Comparison of ENCODE assay signal across 25 mouse cellular contexts in the genomic region with DNA sequence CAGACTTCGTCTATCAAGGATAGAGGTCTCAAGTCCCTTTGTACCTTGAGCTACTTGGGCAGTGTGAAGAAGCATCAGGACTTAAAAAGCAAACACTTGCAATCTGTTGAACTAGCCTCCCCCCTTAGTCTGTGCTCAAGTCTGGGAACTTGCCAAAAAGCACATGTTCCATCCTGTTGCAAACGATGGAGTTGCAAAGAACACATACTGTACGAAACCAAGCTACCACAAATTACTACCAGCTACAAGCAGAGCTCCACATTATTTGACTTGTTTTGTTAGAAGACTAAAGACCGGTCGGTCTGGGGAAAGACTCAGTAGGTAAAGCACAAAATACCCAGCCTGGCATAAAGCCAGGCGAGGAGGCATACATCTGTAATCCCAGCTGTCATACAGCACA. TPM values are rescaled to one million over a fixed set of nuclear protein-coding genes. Genes with fewer than 3 reads are reported as not detected.
A peak's percentile ranks its signal among the peaks of the same experiment; 100 is the strongest.
DNase-seq lines count a peak whose midpoint lies in the region; ATAC-seq and TF ChIP-seq lines count a peak whose summit lies in the region.
"Had no signal": no experiment of that assay in that cellular context is flagged by ENCODE, and none has a peak within 500 bp of the region (broad histone marks: within the 10 kb centered on the region; RNA-seq: fewer than 3 reads in every experiment).

No protein-coding gene starts in this region.

- H3K9me3 ChIP-seq in embryonic facial prominence, embryonic 12.5 days = no peaks in the 10 kb centered on the region
- no peaks in the 10 kb centered on the region for H3K9me3 ChIP-seq in embryonic facial prominence, embryonic 10.5 days
- no peaks in the 10 kb centered on the region for H3K9me3 ChIP-seq in stomach, embryonic 14.5 days (ENCODE audit: control insufficient read depth, low read depth, low read length)
- no peaks in the 10 kb centered on the region for H3K9me3 ChIP-seq in stomach, postnatal 0 days (ENCODE audit: control insufficient read depth, low read length)
- no peaks in the 10 kb centered on the region for H3K9me3 ChIP-seq in stomach, embryonic 16.5 days (replicated peaks; ENCODE audit: control insufficient read depth, low read length)
- H3K9me3 ChIP-seq: forebrain, embryonic 12.5 days; forebrain, embryonic 15.5 days; heart, embryonic 10.5 days; heart, embryonic 13.5 days had no signal

- WGBS in embryonic facial prominence, embryonic 12.5 days = 71% methylated on average over 6 of the region's 6 CpGs
- 91% methylated on average over 6 of the region's 6 CpGs for WGBS in embryonic facial prominence, embryonic 10.5 days
- 65% methylated on average over 6 of the region's 6 CpGs for WGBS in stomach, embryonic 14.5 days
- 57% methylated on average over 6 of the region's 6 CpGs for WGBS in stomach, postnatal 0 days
- 59% methylated on average over 6 of the region's 6 CpGs for WGBS in stomach, embryonic 16.5 days

- no peak for DNase-seq in embryonic facial prominence, embryonic 10.5 days (ENCODE audit: low spot score)
- DNase-seq in stomach, postnatal 0 days (ENCODE audit: low spot score) = no peak
- DNase-seq in kidney, adult 8-10 months = no peak
- DNase-seq: adrenal gland, adult 8-10 months; adrenal gland, postnatal 25 days; cerebellum, adult 18-20 months; cerebellum, adult 9-11 months; cerebellum, postnatal 36 days; embryo, embryonic 11 days; gastrocnemius, postnatal 25 days; heart, adult 18-20 months; heart, postnatal 14 days; heart, postnatal 4 days had no signal

- H3K36me3 ChIP-seq in embryonic facial prominence, embryonic 12.5 days = no peaks in the 10 kb centered on the region
- 0 out of 2 replicates have a peak, but pooled peaks cover 2% of the 10 kb centered on the region for H3K36me3 ChIP-seq in embryonic facial prominence, embryonic 10.5 days (replicated peaks)
- H3K36me3 ChIP-seq in stomach, embryonic 14.5 days (ENCODE audit: control insufficient read depth, insufficient read depth, low read length) = no peaks in the 10 kb centered on the region
- H3K36me3 ChIP-seq in stomach, postnatal 0 days (ENCODE audit: control insufficient read depth, insufficient read depth, low read length) = no peaks in the 10 kb centered on the region
- H3K36me3 ChIP-seq in stomach, embryonic 16.5 days (ENCODE audit: control insufficient read depth, insufficient read depth, low read length) = no peaks in the 10 kb centered on the region
- H3K36me3 ChIP-seq: forebrain, embryonic 12.5 days; forebrain, embryonic 15.5 days; heart, embryonic 10.5 days; heart, embryonic 13.5 days had no signal

- no peak for TF ChIP-seq CTCF in stomach, postnatal 0 days (IDR thresholded peaks at IDR 0.05; ENCODE audit: low read depth)

- no peak overlapping the region for H3K4me2 ChIP-seq in embryonic facial prominence, embryonic 12.5 days (replicated peaks)
- no peak overlapping the region for H3K4me2 ChIP-seq in stomach, embryonic 14.5 days (replicated peaks; ENCODE audit: low read depth, low read length)
- no peak overlapping the region for H3K4me2 ChIP-seq in stomach, postnatal 0 days (replicated peaks; ENCODE audit: low read depth)
- no peak overlapping the region for H3K4me2 ChIP-seq in stomach, embryonic 16.5 days (ENCODE audit: low read depth, low read length)
- H3K4me2 ChIP-seq: forebrain, embryonic 12.5 days; forebrain, embryonic 15.5 days; heart, embryonic 13.5 days; hindbrain, embryonic 14.5 days had no signal

- peaks cover 26% of the 10 kb centered on the region for H3K4me1 ChIP-seq in embryonic facial prominence, embryonic 12.5 days
- H3K4me1 ChIP-seq in embryonic facial prominence, embryonic 10.5 days = peaks cover 18% of the 10 kb centered on the region
- peaks cover 22% of the 10 kb centered on the region; the same call in 1 of the 2 replicates for H3K4me1 ChIP-seq in stomach, embryonic 14.5 days (ENCODE audit: control insufficient read depth, insufficient read depth, low read length)
- H3K4me1 ChIP-seq in stomach, postnatal 0 days (replicated peaks; ENCODE audit: control insufficient read depth, insufficient read depth) = 0 out of 2 replicates have a peak, but pooled peaks cover 4% of the 10 kb centered on the region
- H3K4me1 ChIP-seq in stomach, embryonic 16.5 days (ENCODE audit: control insufficient read depth, insufficient read depth, low read length) = peaks cover 22% of the 10 kb centered on the region

- H3K27ac ChIP-seq in embryonic facial prominence, embryonic 12.5 days = 0 out of 2 replicates have a peak overlapping the region, but pooled peaks have one; percentile 23
- H3K27ac ChIP-seq in embryonic facial prominence, embryonic 10.5 days (replicated peaks) = no peak overlapping the region
- no peak overlapping the region for H3K27ac ChIP-seq in stomach, embryonic 14.5 days (ENCODE audit: low read length)
- no peak overlapping the region for H3K27ac ChIP-seq in stomach, postnatal 0 days (replicated peaks)
- H3K27ac ChIP-seq in stomach, embryonic 16.5 days (ENCODE audit: low read length) = 0 out of 2 replicates have a peak overlapping the region, but pooled peaks have one; percentile 10
- H3K27ac ChIP-seq: forebrain, embryonic 12.5 days; forebrain, embryonic 15.5 days; heart, embryonic 10.5 days; heart, embryonic 13.5 days; hindbrain, embryonic 14.5 days; hindbrain, postnatal 0 days had no signal

- no peak overlapping the region for H3K9ac ChIP-seq in embryonic facial prominence, embryonic 12.5 days
- H3K9ac ChIP-seq in stomach, embryonic 14.5 days (replicated peaks; ENCODE audit: low read depth, low read length) = no peak overlapping the region
- H3K9ac ChIP-seq in stomach, postnatal 0 days (ENCODE audit: low read length) = no peak overlapping the region
- H3K9ac ChIP-seq in stomach, embryonic 16.5 days (ENCODE audit: low read length) = no peak overlapping the region
- H3K9ac ChIP-seq: forebrain, embryonic 12.5 days; forebrain, embryonic 15.5 days; heart, embryonic 13.5 days; hindbrain, embryonic 14.5 days had no signal

- H3K4me3 ChIP-seq in embryonic facial prominence, embryonic 12.5 days = no peak overlapping the region
- H3K4me3 ChIP-seq in embryonic facial prominence, embryonic 10.5 days = no peak overlapping the region
- H3K4me3 ChIP-seq in stomach, embryonic 14.5 days (ENCODE audit: low read depth, low read length) = no peak overlapping the region
- H3K4me3 ChIP-seq in stomach, postnatal 0 days (ENCODE audit: low read depth, low read length) = no peak overlapping the region
- no peak overlapping the region for H3K4me3 ChIP-seq in stomach, embryonic 16.5 days (replicated peaks; ENCODE audit: low read length)
- H3K4me3 ChIP-seq: forebrain, embryonic 12.5 days; forebrain, embryonic 15.5 days; heart, embryonic 10.5 days; heart, embryonic 13.5 days had no signal

- no peaks in the 10 kb centered on the region for H3K27me3 ChIP-seq in embryonic facial prominence, embryonic 12.5 days
- H3K27me3 ChIP-seq in embryonic facial prominence, embryonic 10.5 days (replicated peaks; ENCODE audit: low read depth, poor library complexity, severe bottlenecking) = no peaks in the 10 kb centered on the region
- no peaks in the 10 kb centered on the region for H3K27me3 ChIP-seq in stomach, embryonic 14.5 days (ENCODE audit: control insufficient read depth, insufficient read depth, low read length)
- no peaks in the 10 kb centered on the region for H3K27me3 ChIP-seq in stomach, postnatal 0 days (ENCODE audit: control insufficient read depth, insufficient read depth, low read length)
- no peaks in the 10 kb centered on the region for H3K27me3 ChIP-seq in stomach, embryonic 16.5 days (ENCODE audit: control insufficient read depth, insufficient read depth, low read length)
- H3K27me3 ChIP-seq: forebrain, embryonic 12.5 days; forebrain, embryonic 15.5 days; heart, embryonic 13.5 days had no signal

- TF ChIP-seq EP300 in stomach, postnatal 0 days (optimal IDR thresholded peaks at IDR 0.05) = no peak

- 0 out of 2 replicates have a peak, but pooled peaks have one; percentile 25 for ATAC-seq in embryonic facial prominence, embryonic 12.5 days (ENCODE audit: insufficient number of reproducible peaks, insufficient read depth, low FRiP score, low TSS enrichment)
- ATAC-seq in stomach, embryonic 14.5 days (ENCODE audit: insufficient number of reproducible peaks, insufficient read depth, low FRiP score, low read depth) = 0 out of 2 replicates have a peak, but pooled peaks have one; percentile 8
- ATAC-seq in stomach, postnatal 0 days (ENCODE audit: low FRiP score, low TSS enrichment) = no peak
- ATAC-seq in stomach, embryonic 16.5 days (ENCODE audit: insufficient read depth, low FRiP score) = no peak
- ATAC-seq: activated CD4-positive, CD25-positive, alpha-beta regulatory T cell, adult 4 months; forebrain, embryonic 15.5 days; hindbrain, postnatal 0 days; inflammation-experienced regulatory T-cells, adult 6 months; intestine, embryonic 16.5 days had no signal

RNA-seq across cellular contexts. Expression of a gene that starts 19.3 kb away (rescaled TPM):
- polyA plus RNA-seq in embryonic facial prominence, embryonic 12.5 days (2016; fragmentation: Nextera tagmentation; extraction: Ambion mirVana) = 59.4 and 59.6 TPM in 2 replicates
- polyA plus RNA-seq in embryonic facial prominence, embryonic 10.5 days (2016; fragmentation: Nextera tagmentation; extraction: Ambion mirVana) = 42.8 and 45.7 TPM in 2 replicates
- 29.7 and 35.0 TPM in 2 replicates for polyA plus RNA-seq in stomach, embryonic 14.5 days (2014; fragmentation: Nextera tagmentation; extraction: Ambion mirVana)
- polyA plus RNA-seq in stomach, postnatal 0 days (2015; fragmentation: Nextera tagmentation; extraction: Ambion mirVana) = 7.1 and 7.9 TPM in 2 replicates
- polyA plus RNA-seq in stomach, embryonic 16.5 days (2015; fragmentation: Nextera tagmentation; extraction: Ambion mirVana) = 5.9 and 6.9 TPM in 2 replicates
- polyA plus RNA-seq: inflammation-experienced regulatory T-cells, adult 6 months had no signal

Comparison
In these comparisons a context has a peak if more than half of its experiments do, and no peak if none do; other contexts are left out.
1. ATAC-seq: peak in embryonic facial prominence, embryonic 12.5 days (single experiment) and stomach, embryonic 14.5 days (single experiment); none in stomach, postnatal 0 days (single experiment) and stomach, embryonic 16.5 days (single experiment).
2. H3K27ac ChIP-seq: peak in embryonic facial prominence, embryonic 12.5 days (single experiment) and stomach, embryonic 16.5 days (single experiment); none in embryonic facial prominence, embryonic 10.5 days (single experiment), stomach, embryonic 14.5 days (single experiment) and stomach, postnatal 0 days (single experiment).